Mouse (Mus musculus) lung, embryonic 14.5 days (tissue): ENCODE results near the gene Ltb4r1. TPM values are rescaled to one million over a fixed set of nuclear protein-coding genes. Genes with fewer than 3 reads are reported as not detected.

ENCODE experiments used
- ATAC-seq: fragments of 200-750 bp; cut with Nextera tagmentation; 2 replicates; pipeline ENCODE4 v1.8.0; 2017; ENCODE audit warnings: mild to moderate bottlenecking, moderate TSS enrichment, moderate library complexity; ENCODE audit not compliant: insufficient read depth
- DNase-seq: peaks from one replicate; pipeline ENCODE4 v3.0.0-alpha.2; 2015
- H3K27ac ChIP-seq: fragments of 300-500 bp; sonication (generic); 2 replicates; pipeline ENCODE4 v1.5.1; 2014; ENCODE audit warnings: low read depth, mild to moderate bottlenecking, moderate library complexity
- H3K27me3 ChIP-seq: fragments of 300-500 bp; sonication (generic); 2 replicates; pipeline ENCODE4 v1.6.1; 2014; ENCODE audit warnings: low read length, control low read depth; ENCODE audit not compliant: insufficient read depth
- H3K36me3 ChIP-seq: fragments of 300-500 bp; sonication (generic); 2 replicates; pipeline ENCODE4 v1.6.1; 2014; ENCODE audit warnings: control low read depth; ENCODE audit not compliant: insufficient read depth
- H3K4me1 ChIP-seq: fragments of 300-500 bp; sonication (generic); 2 replicates; pipeline ENCODE4 v1.6.1; 2014; ENCODE audit warnings: antibody characterized with exemption, control low read depth; ENCODE audit not compliant: insufficient read depth
- H3K4me2 ChIP-seq: fragments of 300-500 bp; sonication (generic); 2 replicates; pipeline ENCODE4 v1.6.1; 2014; ENCODE audit warnings: mild to moderate bottlenecking
- H3K4me3 ChIP-seq: fragments of 300-500 bp; sonication (generic); 2 replicates; pipeline ENCODE4 v1.5.1; 2014; ENCODE audit warnings: low read depth, low read length
- H3K9ac ChIP-seq: fragments of 300-500 bp; sonication (generic); 2 replicates; pipeline ENCODE4 v1.6.1; 2014
- H3K9me3 ChIP-seq: fragments of 300-500 bp; sonication (generic); 2 replicates; pipeline ENCODE4 v1.6.1; 2016; ENCODE audit warnings: low read depth, low read length, control low read depth
- CTCF ChIP-seq: IDR thresholded peaks from 2 replicates; pipeline ENCODE4 v1.5.1; 2016; ENCODE audit warnings: antibody characterized with exemption, low read depth
- WGBS: fragments of 180-500 bp; shearing (Covaris S2); extraction: QIAGEN DNeasy Blood & Tissue Kit; methylation state at CpG from one replicate; pipeline ENCODE4 v1.1.7; 2014; 5-methylcytosine and 5-hydroxymethylcytosine counted together
- polyA plus RNA-seq: library from polyadenylated mRNA; unstranded; fragments of >200 nt; fragmentation: Nextera tagmentation; extraction: Ambion mirVana; gene quantifications from 2 replicates; pipeline ENCODE4 v1.2.1, GENCODE M21; 2014

Ltb4r1 gene
- polyA plus RNA-seq, 1 experiment from 2014 or later, result 0.64 TPM

- Histone ChIP-seq H3K4me1 (peaks cover 7% of the 10 kb centered on the region; the same call in 1 of the 2 replicates), H3K27ac (peak overlapping the region; percentile 63; the same call in 1 of the 2 replicates), H3K4me2 (peak overlapping the region; percentile 69), H3K27me3 (peaks cover 21% of the 10 kb centered on the region; the same call in 1 of the 2 replicates), H3K9ac (peak overlapping the region; percentile 48), H3K4me3 (peak overlapping the region; percentile 45), H3K36me3 (0 out of 2 replicates have a peak, but pooled peaks cover 6% of the 10 kb centered on the region), H3K9me3 (no peaks in the 10 kb centered on the region)
- no peak for TF ChIP-seq CTCF
- 1% methylated on average over 31 of the region's 31 CpGs for WGBS
- DNase-seq (peak; percentile 88), ATAC-seq (peak; percentile 62; the same call in 1 of the 2 replicates)
These were observed 17.6 kb downstream of the Ltb4r1 start for GRCm38 (mm10) chr14:55783171-55783957.

- H3K4me2 ChIP-seq, result peak within 1 kb of the TSS; percentile 69
- H3K9me3 ChIP-seq, result no peaks in the 10 kb centered on the region
- 3% methylated on average over 13 of the region's 13 CpGs for WGBS
- H3K36me3 ChIP-seq, result 0 out of 2 replicates have a peak, but pooled peaks cover 6% of the 10 kb centered on the region
- DNase-seq (peak; percentile 51), ATAC-seq (no peak)
- peaks cover 25% of the 10 kb centered on the region; the same call in 1 of the 2 replicates for H3K27me3 ChIP-seq
- H3K27ac ChIP-seq, result peak within 1 kb of the TSS; percentile 63; the same call in 1 of the 2 replicates
- H3K4me3 ChIP-seq, result peak within 1 kb of the TSS; percentile 45
- H3K4me1 ChIP-seq, result peaks cover 10% of the 10 kb centered on the region
- H3K9ac ChIP-seq, result peak within 1 kb of the TSS; percentile 48
- TF ChIP-seq CTCF, result no peak
These were observed 18.1 kb downstream of the Ltb4r1 start, which contains the start of gene Adcy4 for GRCm38 (mm10) chr14:55783958-55784235. TSS of gene Adcy4 (minus strand) at chr14:55784095.

- Histone ChIP-seq H3K36me3 (0 out of 2 replicates have a peak, but pooled peaks cover 3% of the 10 kb centered on the region), H3K27ac (no peak overlapping the region), H3K9ac (no peak overlapping the region), H3K4me1 (peaks cover 11% of the 10 kb centered on the region), H3K4me2 (no peak overlapping the region), H3K4me3 (no peak overlapping the region), H3K9me3 (no peaks in the 10 kb centered on the region), H3K27me3 (peaks cover 25% of the 10 kb centered on the region; the same call in 1 of the 2 replicates)
- WGBS, result 27% methylated on average over 6 of the region's 6 CpGs
- ATAC-seq (no peak), DNase-seq (no peak)
- TF ChIP-seq CTCF, result peak; percentile 35
These were observed 19.4 kb downstream of the Ltb4r1 start for GRCm38 (mm10) chr14:55785195-55785594.

GRCm38 (mm10) chr14:55787731-55788130 lies 22.0 kb downstream of the Ltb4r1 start:
- H3K9ac ChIP-seq, result 0 out of 2 replicates have a peak overlapping the region, but pooled peaks have one; percentile 46

GRCm38 (mm10) chr14:55788256-55789050 lies 22.7 kb downstream of the Ltb4r1 start, which contains the start of gene Ripk3:
TSS of gene Ripk3 (minus strand) at chr14:55788865.
- peaks cover 8% of the 10 kb centered on the region; the same call in 1 of the 2 replicates for H3K4me1 ChIP-seq
- peaks cover 18% of the 10 kb centered on the region; the same call in 1 of the 2 replicates for H3K27me3 ChIP-seq
- WGBS, result 4% methylated on average over 40 of the region's 40 CpGs
- TF ChIP-seq CTCF, result peak; percentile 20; the same call in 1 of the 2 replicates
- no peak within 1 kb of the TSS for H3K27ac ChIP-seq
- H3K9ac ChIP-seq, result peak within 1 kb of the TSS; percentile 46
- H3K36me3 ChIP-seq, result no peaks in the 10 kb centered on the region
- peak within 1 kb of the TSS; percentile 85 for H3K4me2 ChIP-seq
- H3K9me3 ChIP-seq, result no peaks in the 10 kb centered on the region
- peak within 1 kb of the TSS; percentile 44 for H3K4me3 ChIP-seq
- DNase-seq (peak; percentile 79), ATAC-seq (peak; percentile 33; the same call in 1 of the 2 replicates)

More at GRCm38 (mm10) chr14:55787731-55788130, 22.0 kb downstream of the Ltb4r1 start:
- DNase-seq (no peak), ATAC-seq (no peak)
- H3K4me1 ChIP-seq, result peaks cover 4% of the 10 kb centered on the region
- H3K27ac ChIP-seq, result no peak overlapping the region
- no peak for TF ChIP-seq CTCF
- 32% methylated on average over 11 of the region's 11 CpGs for WGBS
- H3K4me2 ChIP-seq, result peak overlapping the region; percentile 85
- no peaks in the 10 kb centered on the region for H3K9me3 ChIP-seq
- H3K4me3 ChIP-seq, result peak overlapping the region; percentile 44
- no peaks in the 10 kb centered on the region for H3K36me3 ChIP-seq
- H3K27me3 ChIP-seq, result peaks cover 22% of the 10 kb centered on the region; the same call in 1 of the 2 replicates

- Histone ChIP-seq H3K4me1 (peaks cover 8% of the 10 kb centered on the region; the same call in 1 of the 2 replicates), H3K9me3 (no peaks in the 10 kb centered on the region), H3K27me3 (peaks cover 3% of the 10 kb centered on the region; the same call in 1 of the 2 replicates), H3K9ac (no peak overlapping the region), H3K36me3 (no peaks in the 10 kb centered on the region), H3K4me2 (no peak overlapping the region), H3K27ac (peak overlapping the region; percentile 30; the same call in 1 of the 2 replicates), H3K4me3 (no peak overlapping the region)
- DNase-seq (peak; percentile 27), ATAC-seq (no peak)
- TF ChIP-seq CTCF, result no peak
- WGBS, result 49% methylated on average over 2 of the region's 2 CpGs
These were observed 27.7 kb downstream of the Ltb4r1 start for GRCm38 (mm10) chr14:55793461-55793860.
